Mouse (Mus musculus) adrenal gland, adult 2 months (tissue): Measurements from ENCODE around the gene Tmem196. TPM values are rescaled to one million over a fixed set of nuclear protein-coding genes. Genes with fewer than 3 reads are reported as not detected.

Source experiments
- DNase-seq: peaks from one replicate; pipeline ENCODE4 v3.0.0; 2021
- long read RNA-seq: library from polyadenylated mRNA; stranded (forward); transcript quantifications from one replicate; pipeline ENCODE4 v2.0.0, GENCODE M21; 2021
- polyA plus RNA-seq: library from polyadenylated mRNA; depleted of rRNA; stranded (reverse); fragments of >200 nt; gene quantifications from 2 replicates; pipeline ENCODE4 v1.2.3, GENCODE M21; 2012; rRNA removed
- total RNA-seq, 2 experiments: library from RNA; stranded (reverse); gene quantifications; 2 replicates each; pipeline ENCODE4 v1.2.3; 2021

The Tmem196 gene
- total RNA-seq (10 to 100 TPM in 1 of 2 experiments, 1 to 10 TPM in 1; 3.6 to 10.1 TPM), polyA plus RNA-seq (0.07 and 0.93 TPM in 2 replicates)
- long read RNA-seq, partial matches to known transcripts: 0 of 5 reads
- long read RNA-seq, other reads (novel, unspliced or antisense): 1 of 5 reads

DNA sequence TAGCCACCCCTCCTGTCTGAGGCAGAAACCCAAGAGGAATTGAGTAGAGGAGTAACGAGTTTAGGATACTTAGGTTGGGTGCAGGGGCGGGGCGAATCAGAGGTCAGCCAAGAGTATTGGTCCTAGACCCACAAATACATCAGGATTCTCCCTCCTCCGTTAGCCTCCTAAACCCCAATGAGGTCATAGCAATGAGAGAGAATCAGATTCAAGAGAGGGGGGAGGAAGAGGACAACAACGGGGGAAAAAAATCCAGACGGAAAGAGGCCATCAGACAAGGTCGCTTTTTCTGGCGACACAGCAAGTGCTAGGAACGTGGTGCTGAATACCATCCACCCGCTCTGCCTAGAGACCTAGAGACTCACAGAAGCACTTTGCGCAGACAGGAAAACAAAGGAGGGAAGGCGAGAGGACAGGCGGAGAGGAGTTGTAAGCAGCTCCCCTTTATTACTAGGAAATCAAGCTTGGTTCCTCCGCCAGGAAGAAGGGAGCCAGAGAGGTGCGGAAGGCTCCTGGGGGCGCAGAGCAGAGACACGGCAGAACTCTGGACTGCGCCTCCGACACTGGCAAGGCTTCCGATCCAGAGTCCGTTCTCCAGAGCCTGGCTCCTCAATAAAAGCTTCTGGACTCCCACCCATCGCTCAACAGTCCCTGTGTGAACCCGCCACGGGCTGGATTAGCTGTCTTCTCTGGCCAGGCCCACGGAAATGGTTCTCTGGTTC is at the start of gene Tmem196:
Tmem196 (plus strand) TSS at position 234 of the 722 bp plus-strand sequence.
- peak; percentile 2 for DNase-seq

DNA sequence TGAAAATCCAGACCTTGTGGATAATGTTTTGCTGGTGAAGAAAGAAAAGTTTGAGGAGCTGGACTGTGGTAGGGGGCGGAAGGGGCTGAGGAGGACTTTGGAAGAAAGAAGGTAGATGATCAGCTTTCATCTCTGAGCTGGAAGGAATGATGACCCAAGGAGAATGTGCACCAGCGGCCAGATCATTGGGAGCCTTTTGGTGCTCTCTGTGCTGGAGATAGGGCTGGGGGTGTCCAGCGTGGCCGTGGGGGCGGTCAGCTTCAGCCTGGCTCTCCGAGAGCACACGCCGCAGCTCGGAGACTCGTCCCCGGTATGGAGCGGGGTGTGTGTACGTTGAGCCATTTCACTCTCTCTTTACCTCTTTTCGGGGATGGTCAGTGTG is 680 bp downstream of the Tmem196 start:
- DNase-seq: no peak

DNA sequence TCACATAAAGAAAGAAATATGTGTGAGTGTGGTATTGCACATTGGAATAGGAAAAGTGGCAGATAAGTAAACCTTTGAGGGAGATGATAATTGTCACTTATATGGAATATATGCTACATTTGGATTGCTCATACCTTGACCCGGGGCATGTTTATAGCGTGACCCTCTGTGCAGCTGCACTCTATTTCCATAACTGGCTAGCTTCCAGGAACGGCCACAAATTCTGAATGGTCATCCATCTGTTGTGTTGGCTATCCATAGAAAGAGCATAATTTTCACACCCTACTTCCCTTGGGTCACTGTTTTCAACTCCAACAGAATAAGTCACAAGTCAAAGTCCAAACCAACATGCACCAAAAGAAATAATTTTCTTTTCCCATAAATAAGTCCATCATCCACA is 11.4 kb downstream of the Tmem196 start:
- no peak for DNase-seq

DNA sequence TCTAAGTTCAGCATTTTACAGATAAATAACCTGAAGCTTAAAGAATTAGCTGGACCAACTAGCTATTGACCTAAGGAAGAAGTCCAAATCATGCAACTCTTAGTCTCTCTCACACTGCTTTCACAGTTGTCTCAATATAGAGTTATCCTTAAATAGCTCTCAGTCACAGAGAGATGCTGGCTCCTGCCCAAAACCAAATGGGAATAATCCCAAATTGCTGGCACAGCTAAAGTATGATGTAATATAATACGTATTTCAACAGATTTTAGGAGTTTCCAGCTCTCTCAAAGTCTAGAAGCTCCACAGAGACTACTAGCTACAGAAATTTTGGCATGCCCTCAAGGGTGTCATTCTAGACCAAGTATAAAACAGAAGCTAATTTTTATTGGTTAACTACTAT is 15.1 kb downstream of the Tmem196 start:
- peak; percentile 11 for DNase-seq

DNA sequence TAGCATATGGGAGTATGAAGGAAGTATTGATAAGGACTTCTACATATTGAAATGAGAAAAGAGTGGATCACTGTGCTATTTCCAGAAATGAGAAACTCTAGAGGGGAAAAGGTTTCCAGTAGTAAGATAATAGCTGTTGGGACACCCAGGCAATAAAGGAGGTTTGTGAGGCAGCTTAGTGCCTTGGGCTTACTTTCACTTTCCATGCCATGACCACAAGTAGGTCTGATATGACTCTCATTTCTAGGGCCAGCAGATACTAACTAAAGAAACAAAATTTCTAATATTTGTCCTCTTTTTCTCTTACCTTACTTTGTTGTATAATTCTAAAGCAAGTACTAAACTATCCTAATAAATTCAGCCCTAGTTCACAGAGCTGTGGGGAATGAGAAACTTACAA is 19.8 kb downstream of the Tmem196 start:
- no peak for DNase-seq

DNA sequence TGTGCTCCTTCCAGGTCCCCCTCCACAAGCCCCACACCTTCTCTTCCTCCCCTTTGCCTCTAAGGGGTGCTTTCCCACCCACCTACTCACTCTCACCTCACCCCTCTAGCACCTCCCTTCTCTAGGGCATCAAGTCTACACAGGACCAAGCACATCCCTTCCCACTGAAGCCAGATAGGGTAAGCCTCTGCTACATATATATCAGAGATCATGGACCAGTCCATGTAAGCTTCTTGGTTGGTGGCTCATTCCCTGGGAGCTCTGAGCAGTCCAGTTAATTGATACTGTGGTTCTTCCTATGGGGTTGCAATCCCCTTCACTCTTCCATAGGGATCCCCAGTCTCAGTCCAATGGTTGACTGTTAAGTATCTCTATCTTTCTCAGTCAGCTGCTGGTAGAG is 24.4 kb downstream of the Tmem196 start:
- DNase-seq: no peak

DNA sequence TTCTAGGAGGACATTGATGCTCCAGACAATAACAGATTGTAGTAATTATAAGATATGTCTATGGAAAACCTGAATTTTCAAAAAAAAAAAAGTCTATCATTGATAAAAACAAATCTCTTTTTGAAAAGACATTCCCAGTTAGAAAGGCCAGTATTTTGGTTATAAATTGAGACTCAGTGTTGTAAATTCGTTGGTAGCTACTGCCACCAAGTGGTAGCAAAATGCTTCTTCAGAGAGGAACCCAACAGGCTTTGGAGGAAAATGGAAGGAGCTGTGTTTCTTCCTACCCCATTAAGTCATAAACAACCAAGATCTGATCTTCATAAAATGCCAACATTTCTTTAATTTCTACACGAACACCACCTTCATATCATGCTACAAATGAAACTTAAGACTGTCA is 36.1 kb downstream of the Tmem196 start:
- DNase-seq: no peak

DNA sequence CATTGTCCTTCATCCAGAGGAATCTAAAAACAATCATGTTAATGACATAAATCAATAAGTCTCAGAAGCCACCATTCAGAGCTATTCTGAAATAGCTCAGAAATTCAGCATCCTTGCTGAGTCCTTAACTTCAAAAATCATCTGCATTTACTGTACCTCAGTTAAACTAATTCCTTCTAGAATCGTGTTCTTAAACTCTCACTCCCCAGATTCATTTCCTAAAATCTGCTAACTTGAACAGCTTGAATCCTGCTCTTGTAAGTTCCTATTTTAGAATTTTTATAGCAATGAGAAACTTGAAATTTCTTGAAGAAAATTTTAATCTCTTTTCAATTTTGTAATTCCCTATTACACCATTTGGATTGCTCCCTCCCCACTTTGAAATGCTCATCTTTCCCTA is 52.6 kb downstream of the Tmem196 start:
- no peak for DNase-seq

DNA sequence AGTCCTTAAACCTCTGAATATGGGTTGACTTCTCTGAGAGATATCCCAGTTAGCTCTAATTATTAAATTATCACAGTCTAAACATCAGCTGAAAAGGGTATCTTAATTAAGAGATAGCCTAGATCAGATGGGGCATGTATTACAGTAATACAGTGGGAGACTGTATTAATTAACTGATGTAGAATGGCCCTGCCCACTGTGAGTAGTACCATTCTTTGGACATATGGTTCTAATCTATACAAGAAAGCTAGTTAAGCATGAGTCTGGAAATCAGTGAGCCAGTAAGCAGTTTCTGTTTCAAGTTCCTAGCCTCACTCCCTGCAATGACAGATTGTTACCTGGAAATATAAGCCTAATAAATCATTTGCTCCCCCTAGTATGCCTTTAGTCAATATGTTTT is 58.7 kb downstream of the Tmem196 start:
- no peak for DNase-seq

DNA sequence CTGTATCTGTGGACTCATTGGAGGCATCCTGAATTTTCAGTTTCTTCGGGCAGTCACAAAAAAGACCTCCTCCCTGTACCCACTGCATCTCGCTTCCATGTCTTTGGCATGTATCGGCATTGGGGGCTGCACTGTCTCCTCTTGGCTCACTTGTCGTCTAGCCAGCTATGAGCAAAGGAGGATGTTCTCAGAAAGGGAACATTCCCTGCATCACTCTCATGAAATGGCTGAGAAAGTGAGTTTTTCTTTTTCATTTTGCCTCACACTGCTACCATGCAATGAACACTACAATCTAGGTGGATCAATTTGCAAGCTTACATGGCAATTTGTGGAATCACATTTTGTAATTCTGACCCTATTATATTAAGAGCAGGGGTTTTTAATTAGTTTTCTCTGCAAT is 69.1 kb downstream of the Tmem196 start:
- no peak for DNase-seq

DNA sequence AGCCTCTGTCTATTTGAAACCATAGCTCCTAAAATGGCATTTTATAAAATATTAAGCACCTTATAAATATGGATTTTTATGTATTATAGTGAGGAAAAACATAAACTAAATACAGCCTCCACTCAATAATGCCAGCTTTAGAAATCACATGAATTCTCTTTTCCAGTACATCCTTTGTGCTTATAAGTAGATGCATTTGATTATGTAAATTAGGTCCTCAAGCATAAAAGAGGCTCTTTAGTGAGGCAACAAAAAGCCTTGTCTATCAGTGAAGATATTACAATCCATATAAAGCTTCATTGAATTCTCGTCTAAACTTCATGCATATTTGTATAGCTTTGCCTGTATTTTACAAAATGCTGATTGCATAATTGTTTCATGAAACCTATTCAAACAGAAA is 69.6 kb downstream of the Tmem196 start:
- no peak for DNase-seq

DNA sequence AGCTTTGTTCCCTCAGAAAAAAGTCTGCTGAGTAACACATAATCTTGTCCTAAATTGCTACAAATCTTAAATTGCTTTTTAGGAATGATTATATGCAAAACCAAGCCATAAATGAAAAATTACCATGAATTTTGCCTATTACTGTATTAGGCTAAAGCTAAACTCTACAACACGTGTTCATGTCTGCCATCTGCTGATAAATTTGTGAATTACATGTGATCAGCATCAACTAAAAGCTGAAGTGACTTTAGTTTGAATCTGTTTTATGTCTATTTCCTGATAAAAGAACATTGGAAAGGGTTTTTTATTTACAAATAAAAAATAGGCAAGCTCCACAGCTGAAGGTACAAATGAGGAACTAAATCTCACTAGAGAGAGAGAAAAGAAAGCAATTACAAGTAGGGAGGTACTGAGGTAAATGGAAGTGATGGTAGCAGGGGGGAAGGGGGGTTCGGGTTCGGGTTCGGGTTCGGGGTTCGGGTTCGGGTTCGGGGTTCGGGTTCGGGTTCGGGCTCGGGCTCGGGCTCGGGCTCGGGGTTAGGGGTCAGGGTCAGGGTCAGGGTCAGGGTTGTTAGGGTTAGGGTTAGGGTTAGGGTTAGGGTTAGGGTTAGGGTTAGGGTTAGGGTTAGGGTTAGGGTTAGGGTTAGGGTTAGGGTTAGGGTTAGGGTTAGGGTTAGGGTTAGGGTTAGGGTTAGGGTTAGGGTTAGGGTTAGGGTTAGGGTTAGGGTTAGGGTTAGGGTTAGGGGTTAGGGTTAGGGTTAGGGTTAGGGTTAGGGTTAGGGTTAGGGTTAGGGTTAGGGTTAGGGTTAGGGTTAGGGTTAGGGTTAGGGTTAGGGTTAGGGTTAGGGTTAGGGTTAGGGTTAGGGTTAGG is 82.7 kb downstream of the Tmem196 start:
- peak; percentile 83 for DNase-seq
